Comparison of ENCODE assay signal across 8 mouse cellular contexts in the genomic region with DNA sequence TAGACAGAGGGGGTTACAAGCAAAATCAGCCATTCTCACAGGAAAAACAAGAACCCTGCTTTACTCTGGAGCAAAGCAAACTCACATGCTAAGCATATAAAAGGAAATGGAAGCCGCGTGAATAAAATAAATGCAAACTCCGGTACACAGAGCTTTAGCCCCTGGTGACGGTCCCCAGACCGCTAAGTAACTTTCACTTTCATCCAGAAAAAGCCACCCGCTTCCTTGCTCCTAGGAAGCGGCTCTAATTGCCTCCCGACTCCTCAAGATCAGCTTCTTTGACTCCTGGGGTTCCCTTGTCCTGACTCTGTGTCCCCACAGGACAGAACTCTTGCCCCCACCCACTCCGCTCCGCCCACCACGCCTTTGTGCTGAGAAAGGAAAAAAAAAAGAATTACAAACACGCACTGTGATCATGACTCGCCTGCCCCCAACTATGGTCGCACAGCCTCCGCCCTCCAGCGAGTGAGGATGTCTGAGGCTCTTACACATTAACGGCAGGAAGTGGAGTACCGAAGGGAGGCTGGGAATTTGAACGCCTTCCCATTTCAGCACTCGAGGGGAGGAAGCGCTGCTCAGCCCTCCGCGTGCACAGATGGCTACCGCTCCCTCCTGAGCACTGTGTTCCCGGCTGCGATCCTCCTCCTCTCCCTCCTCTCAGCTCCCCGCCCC.
A peak's percentile ranks its signal among the peaks of the same experiment; 100 is the strongest.
DNase-seq lines count a peak whose midpoint lies in the region; ATAC-seq and TF ChIP-seq lines count a peak whose summit lies in the region.

No protein-coding gene starts in this region.

- peak; percentile 57; the same call in 1 of the 2 replicates for TF ChIP-seq POLR2A in testis, adult 2 months (IDR thresholded peaks at IDR 0.05; ENCODE audit: control insufficient read depth, low read depth, low read length)

- no peaks in the 10 kb centered on the region for H3K27me3 ChIP-seq in forebrain, embryonic 14.5 days (replicated peaks; ENCODE audit: control insufficient read depth, insufficient read depth, low read length)
- no peaks in the 10 kb centered on the region for H3K27me3 ChIP-seq in liver, postnatal 0 days (ENCODE audit: insufficient read depth, low read length)
- no peaks in the 10 kb centered on the region for H3K27me3 ChIP-seq in neural tube, embryonic 14.5 days (ENCODE audit: control insufficient read depth, insufficient read depth, low read length)
- H3K27me3 ChIP-seq in testis, adult 2 months (ENCODE audit: control insufficient read depth, insufficient read depth, low read length), result no peaks in the 10 kb centered on the region

- H3K4me3 ChIP-seq in ES-E14 (ENCODE audit: insufficient read depth in 1 of 2, low read depth in 1 of 2, low read length in 2 of 2, poor library complexity in 1 of 2, severe bottlenecking in 1 of 2), result peak overlapping the region; percentile 52 to 68
- H3K4me3 ChIP-seq in forebrain, embryonic 14.5 days (ENCODE audit: low read depth, low read length), result peak overlapping the region; percentile 42
- peak overlapping the region; percentile 79 for H3K4me3 ChIP-seq in liver, postnatal 0 days (ENCODE audit: low read depth, low read length)
- peak overlapping the region; percentile 33 for H3K4me3 ChIP-seq in neural tube, embryonic 14.5 days (ENCODE audit: low read depth, low read length)
- H3K4me3 ChIP-seq in testis, adult 2 months (ENCODE audit: control insufficient read depth, low read depth, low read length), result peak overlapping the region; percentile 63

- ATAC-seq in cerebellum, adult (ENCODE audit: insufficient number of reproducible peaks, low FRiP score, low TSS enrichment), result peak; percentile 92
- peak; percentile 89 for ATAC-seq in forebrain, embryonic 14.5 days
- peak; percentile 50 for ATAC-seq in liver, postnatal 0 days
- ATAC-seq in neural tube, embryonic 14.5 days (ENCODE audit: low read depth), result peak; percentile 90

- under 1% methylated on average over 26 of the region's 27 CpGs for WGBS in forebrain, embryonic 14.5 days
- WGBS in liver, postnatal 0 days (ENCODE audit: insufficient replicate concordance), result 1% methylated on average over 27 of the region's 27 CpGs
- WGBS in neural tube, embryonic 14.5 days, result under 1% methylated on average over 27 of the region's 27 CpGs

- DNase-seq in ES-E14 (ENCODE audit: low read depth, low spot score), result peak; percentile 55
- peak; percentile 93 for DNase-seq in forebrain, embryonic 14.5 days (ENCODE audit: low spot score)
- DNase-seq in heart, postnatal 14 days, result peak; percentile 87 to 89
- peak; percentile 81 for DNase-seq in layer of hippocampus, adult 11-12 months (ENCODE audit: low spot score)
- DNase-seq in liver, postnatal 0 days, result peak; percentile 84

- intact Hi-C loops in heart, postnatal 14 days (cut with DNase I), result loop anchor here (2.0 to 5.0 kb wide), 3 partner anchors 15 to 52 kb away; no protein-coding TSS in a partner anchor

- H3K36me3 ChIP-seq in ES-E14 (ENCODE audit: control insufficient read depth, insufficient read depth, low read length, poor library complexity, severe bottlenecking), result no peaks in the 10 kb centered on the region
- 0 out of 2 replicates have a peak, but pooled peaks cover 4% of the 10 kb centered on the region for H3K36me3 ChIP-seq in forebrain, embryonic 14.5 days (ENCODE audit: control insufficient read depth, insufficient read depth, low read length)
- no peaks in the 10 kb centered on the region for H3K36me3 ChIP-seq in liver, postnatal 0 days (replicated peaks; ENCODE audit: insufficient read depth, low read length)
- H3K36me3 ChIP-seq in neural tube, embryonic 14.5 days (ENCODE audit: control insufficient read depth, insufficient read depth, low read length), result no peaks in the 10 kb centered on the region
- no peaks in the 10 kb centered on the region for H3K36me3 ChIP-seq in testis, adult 2 months (ENCODE audit: control insufficient read depth, insufficient read depth, low read length)

- peaks cover 0 to 17% of the 10 kb centered on the region in 2 experiments; a peak in 2 of 4 replicates for H3K4me1 ChIP-seq in ES-E14 (ENCODE audit: control insufficient read depth in 2 of 2, insufficient read depth in 2 of 2, low read length in 2 of 2, poor library complexity in 1 of 2)
- H3K4me1 ChIP-seq in forebrain, embryonic 14.5 days (ENCODE audit: control insufficient read depth, insufficient read depth, low read length), result peaks cover 55% of the 10 kb centered on the region
- H3K4me1 ChIP-seq in liver, postnatal 0 days (ENCODE audit: insufficient read depth), result peaks cover 46% of the 10 kb centered on the region
- peaks cover 40% of the 10 kb centered on the region for H3K4me1 ChIP-seq in neural tube, embryonic 14.5 days (ENCODE audit: control insufficient read depth, insufficient read depth, low read length)
- H3K4me1 ChIP-seq in testis, adult 2 months (ENCODE audit: control insufficient read depth, insufficient read depth, low read length), result no peaks in the 10 kb centered on the region; the same call in 1 of the 2 replicates

- TF ChIP-seq CTCF in liver, postnatal 0 days (IDR thresholded peaks at IDR 0.05; ENCODE audit: low read depth), result no peak
- no peak for TF ChIP-seq CTCF in testis, adult 2 months (IDR thresholded peaks at IDR 0.05; ENCODE audit: control insufficient read depth, insufficient read depth, insufficient replicate concordance, low read depth, low read length)

- H3K9ac ChIP-seq in ES-E14 (ENCODE audit: insufficient read depth, low read depth, low read length, poor library complexity, severe bottlenecking), result peak overlapping the region; percentile 27; the same call in 1 of the 2 replicates
- peak overlapping the region; percentile 75 for H3K9ac ChIP-seq in forebrain, embryonic 14.5 days (ENCODE audit: low read length)
- H3K9ac ChIP-seq in liver, postnatal 0 days (replicated peaks), result peak overlapping the region; percentile 83
- peak overlapping the region; percentile 48 for H3K9ac ChIP-seq in neural tube, embryonic 14.5 days (replicated peaks; ENCODE audit: low read depth, low read length)

- H3K9me3 ChIP-seq in ES-E14 (ENCODE audit: control insufficient read depth, insufficient read depth, low read depth, low read length), result no peaks in the 10 kb centered on the region
- no peaks in the 10 kb centered on the region for H3K9me3 ChIP-seq in forebrain, embryonic 14.5 days (replicated peaks; ENCODE audit: control insufficient read depth, low read length)
- H3K9me3 ChIP-seq in liver, postnatal 0 days (ENCODE audit: low read length), result no peaks in the 10 kb centered on the region
- no peaks in the 10 kb centered on the region for H3K9me3 ChIP-seq in neural tube, embryonic 14.5 days (ENCODE audit: control insufficient read depth, low read length)

- peak; percentile 13 for TF ChIP-seq EP300 in liver, postnatal 0 days (IDR thresholded peaks at IDR 0.05; ENCODE audit: low read depth)

- in situ Hi-C loops in ES-E14 (cut with MboI; ENCODE audit: low sequenced_read_pairs in 2 of 2, unreplicated experiment in 2 of 2), result no loop called here

- peak overlapping the region; percentile 14; the same call in 1 of the 2 replicates for H3K27ac ChIP-seq in ES-E14 (ENCODE audit: insufficient read depth, low read depth, low read length, poor library complexity, severe bottlenecking)
- H3K27ac ChIP-seq in forebrain, embryonic 14.5 days (ENCODE audit: low read depth, low read length), result peak overlapping the region; percentile 94
- H3K27ac ChIP-seq in liver, postnatal 0 days (ENCODE audit: low read depth), result peak overlapping the region; percentile 99
- peak overlapping the region; percentile 87 for H3K27ac ChIP-seq in neural tube, embryonic 14.5 days (ENCODE audit: low read depth, low read length)
- H3K27ac ChIP-seq in testis, adult 2 months (ENCODE audit: control insufficient read depth, insufficient read depth, low read depth, low read length), result peak overlapping the region; percentile 37; the same call in 1 of the 2 replicates

- H3K4me2 ChIP-seq in forebrain, embryonic 14.5 days (ENCODE audit: low read length), result peak overlapping the region; percentile 75
- H3K4me2 ChIP-seq in liver, postnatal 0 days (ENCODE audit: low read depth, low read length), result peak overlapping the region; percentile 86
- peak overlapping the region; percentile 59 for H3K4me2 ChIP-seq in neural tube, embryonic 14.5 days (ENCODE audit: low read depth, low read length)

TF ChIP-seq in ES-E14, 5 proteins besides CTCF, POLR2A, EP300 and RAD21:
- no peak for TF ChIP-seq CHD2 (IDR thresholded peaks at IDR 0.05; ENCODE audit: low read depth, low read length)
- TF ChIP-seq ZNF384 (IDR thresholded peaks at IDR 0.05; ENCODE audit: low read depth, low read length), result peak; percentile 57; the same call in 1 of the 2 replicates

Comparison
In these comparisons a context has a peak if more than half of its experiments do, and no peak if none do; other contexts are left out.
1. Peak in every context shown above with its lines: DNase-seq, ATAC-seq, H3K4me3 ChIP-seq and H3K27ac ChIP-seq.
2. H3K27ac ChIP-seq: peak in every context shown above with its lines; median percentile 99 in liver, postnatal 0 days; 94 in forebrain, embryonic 14.5 days; 87 in neural tube, embryonic 14.5 days; 37 in testis, adult 2 months; 14 in ES-E14.
3. H3K9ac ChIP-seq: peak in every context shown above with its lines; median percentile 83 in liver, postnatal 0 days; 75 in forebrain, embryonic 14.5 days; 48 in neural tube, embryonic 14.5 days; 27 in ES-E14.